Mouse (Mus musculus): ENCODE data around the gene Gon7. TPM values are rescaled to one million over a fixed set of nuclear protein-coding genes. Genes with fewer than 3 reads are reported as not detected.

Gene Gon7
- polyA plus RNA-seq, 1 experiment from 2014 or later, result 47.9 TPM

DNA sequence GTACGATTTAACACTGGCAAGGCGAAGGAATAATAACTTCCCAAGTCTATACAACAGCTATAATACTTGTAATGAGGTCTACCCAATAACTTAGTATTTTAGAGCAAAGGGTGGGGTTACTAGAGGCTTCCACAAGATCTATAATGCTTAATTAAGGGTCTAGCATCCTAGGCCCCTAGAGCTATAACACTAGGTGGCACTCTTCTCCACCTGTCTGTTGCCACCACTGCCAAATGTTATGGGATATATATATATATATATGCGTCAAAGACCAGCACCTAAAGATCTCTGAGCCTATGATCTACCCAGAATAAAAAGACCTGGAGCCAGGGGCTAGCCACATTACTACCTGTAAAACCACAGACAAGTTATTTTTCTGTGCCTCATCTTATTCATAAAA lies 17.3 kb downstream of the Gon7 start:
- Histone ChIP-seq H3K9me3 (replicated peaks) (no peaks in the 10 kb centered on the region), H3K4me3 (replicated peaks) (no peak overlapping the region), H3K36me3 (no peaks in the 10 kb centered on the region), H3K27ac (replicated peaks) (no peak overlapping the region), H3K4me1 (peaks cover 26% of the 10 kb centered on the region), H3K4me2 (no peak overlapping the region), H3K27me3 (replicated peaks) (no peaks in the 10 kb centered on the region), H3K9ac (replicated peaks) (no peak overlapping the region)
- ATAC-seq (ENCODE audit: low FRiP score), result no peak
- WGBS, result 72% methylated on average over 3 of the region's 3 CpGs

GRCm38 (mm10) chr12:102739096-102739495 lies 18.5 kb downstream of the Gon7 start:
- no peak for ATAC-seq (ENCODE audit: low FRiP score)
- Histone ChIP-seq H3K27ac (replicated peaks) (no peak overlapping the region), H3K9ac (replicated peaks) (no peak overlapping the region), H3K36me3 (no peaks in the 10 kb centered on the region), H3K4me2 (no peak overlapping the region), H3K4me1 (peaks cover 17% of the 10 kb centered on the region), H3K4me3 (replicated peaks) (no peak overlapping the region), H3K9me3 (replicated peaks) (no peaks in the 10 kb centered on the region), H3K27me3 (replicated peaks) (no peaks in the 10 kb centered on the region)
- 87% methylated on average over 5 of the region's 5 CpGs for WGBS

- WGBS, result 11% methylated on average over 4 of the region's 5 CpGs
- no peak overlapping the region for H3K4me3 ChIP-seq (replicated peaks)
- no peak for ATAC-seq (ENCODE audit: low FRiP score)
- H3K27ac ChIP-seq (replicated peaks), result no peak overlapping the region
- H3K27me3 ChIP-seq (replicated peaks), result no peaks in the 10 kb centered on the region
- H3K9ac ChIP-seq (replicated peaks), result no peak overlapping the region
- no peaks in the 10 kb centered on the region for H3K9me3 ChIP-seq (replicated peaks)
- no peak overlapping the region for H3K4me2 ChIP-seq
- no peaks in the 10 kb centered on the region for H3K36me3 ChIP-seq
- H3K4me1 ChIP-seq, result peaks cover 24% of the 10 kb centered on the region
Measured at GRCm38 (mm10) chr12:102733381-102733780, 24.2 kb downstream of the Gon7 start.

GRCm38 (mm10) chr12:102730798-102731619 lies 26.6 kb downstream of the Gon7 start:
- Histone ChIP-seq H3K4me2 (peak overlapping the region; percentile 57), H3K4me3 (replicated peaks) (peak overlapping the region; percentile 20), H3K9ac (replicated peaks) (peak overlapping the region; percentile 18; the same call in 1 of the 2 replicates), H3K4me1 (peaks cover 24% of the 10 kb centered on the region), H3K27me3 (replicated peaks) (no peaks in the 10 kb centered on the region), H3K36me3 (no peaks in the 10 kb centered on the region), H3K9me3 (replicated peaks) (no peaks in the 10 kb centered on the region), H3K27ac (replicated peaks) (peak overlapping the region; percentile 90)
- ATAC-seq (ENCODE audit: low FRiP score), result peak; percentile 69
- 7% methylated on average over 16 of the region's 16 CpGs for WGBS

DNA sequence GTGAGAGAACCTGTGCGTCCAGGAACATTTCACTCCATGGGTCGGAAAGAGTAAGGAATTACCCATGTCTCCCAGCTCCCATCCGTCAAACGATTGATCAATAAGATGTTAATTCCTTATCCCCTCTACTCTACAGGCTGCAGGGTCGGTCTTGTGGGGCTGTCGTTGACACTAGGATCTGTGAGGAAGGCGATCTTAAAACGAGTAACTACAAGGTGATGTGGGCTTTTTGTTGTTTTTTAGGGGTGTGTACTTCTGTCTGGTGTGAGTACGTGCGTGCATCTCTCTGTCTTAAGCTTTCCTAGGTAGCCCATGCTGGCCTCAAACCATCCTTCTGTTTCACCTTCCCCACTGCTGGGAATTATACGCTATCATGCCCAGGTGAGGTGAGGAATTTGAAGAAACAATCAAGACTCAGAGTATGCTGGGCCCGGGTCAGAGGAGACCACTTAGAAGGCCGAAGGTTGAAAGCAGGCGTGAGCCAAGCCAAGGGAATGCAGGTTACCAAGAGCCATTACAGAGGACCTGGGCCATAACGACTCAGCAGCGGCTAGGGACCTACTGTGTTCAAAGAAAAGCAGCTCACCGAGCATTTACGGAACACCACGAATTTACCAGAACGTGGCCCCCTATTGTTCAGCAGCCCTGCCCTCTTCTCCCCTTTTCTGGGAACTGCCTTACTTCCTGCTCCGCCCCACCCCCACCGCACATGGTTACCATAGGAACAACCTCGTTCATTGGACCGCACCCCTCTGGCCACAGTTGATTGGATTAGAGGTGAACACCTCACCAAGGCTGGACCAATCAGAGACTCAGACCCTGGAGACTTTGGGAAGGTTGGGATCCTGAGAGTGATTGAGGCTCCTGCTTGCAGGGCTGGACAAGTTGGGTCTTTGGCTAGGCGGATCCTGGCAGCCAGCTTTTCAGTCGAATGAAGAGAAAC lies 27.5 kb downstream of the Gon7 start:
- H3K4me1 ChIP-seq, result peaks cover 24% of the 10 kb centered on the region
- H3K9ac ChIP-seq (replicated peaks), result peak overlapping the region; percentile 18; the same call in 1 of the 2 replicates
- H3K9me3 ChIP-seq (replicated peaks), result no peaks in the 10 kb centered on the region
- H3K36me3 ChIP-seq, result no peaks in the 10 kb centered on the region
- 24% methylated on average over 26 of the region's 26 CpGs for WGBS
- peak overlapping the region; percentile 20 for H3K4me3 ChIP-seq (replicated peaks)
- H3K27me3 ChIP-seq (replicated peaks), result no peaks in the 10 kb centered on the region
- H3K27ac ChIP-seq (replicated peaks), result peak overlapping the region; percentile 90
- H3K4me2 ChIP-seq, result peak overlapping the region; percentile 57
- ATAC-seq (ENCODE audit: low FRiP score), result peak; percentile 98

GRCm38 (mm10) chr12:102725761-102726175 lies 31.8 kb downstream of the Gon7 start:
- Histone ChIP-seq H3K27ac (replicated peaks) (no peak overlapping the region), H3K4me3 (replicated peaks) (no peak overlapping the region), H3K4me2 (no peak overlapping the region), H3K4me1 (peaks cover 12% of the 10 kb centered on the region), H3K36me3 (no peaks in the 10 kb centered on the region), H3K9ac (replicated peaks) (no peak overlapping the region), H3K27me3 (replicated peaks) (no peaks in the 10 kb centered on the region), H3K9me3 (replicated peaks) (no peaks in the 10 kb centered on the region)
- 84% methylated on average over 7 of the region's 7 CpGs for WGBS
- ATAC-seq (ENCODE audit: low FRiP score), result no peak

DNA sequence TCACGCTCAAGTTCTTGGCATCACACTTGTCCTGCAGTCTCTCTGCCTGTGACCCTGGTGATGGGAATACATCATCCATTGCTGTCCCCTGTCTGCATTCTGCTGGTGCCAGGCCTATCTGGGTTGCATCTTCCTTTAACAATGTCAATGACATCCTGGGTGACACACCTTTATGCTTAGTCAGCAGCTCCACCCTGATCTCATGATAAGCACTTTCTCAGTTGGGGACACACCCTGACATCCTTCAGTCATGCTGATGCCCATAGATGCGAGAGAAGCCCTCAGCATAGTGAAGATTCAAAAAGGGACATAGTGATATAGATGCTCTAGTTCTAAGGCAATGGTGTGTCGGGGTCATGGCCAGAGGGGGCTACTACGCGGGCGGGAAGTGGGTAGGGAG lies 32.5 kb downstream of the Gon7 start:
- Histone ChIP-seq H3K27ac (replicated peaks) (no peak overlapping the region), H3K4me3 (replicated peaks) (no peak overlapping the region), H3K9me3 (replicated peaks) (no peaks in the 10 kb centered on the region), H3K36me3 (no peaks in the 10 kb centered on the region), H3K4me1 (peaks cover 6% of the 10 kb centered on the region), H3K9ac (replicated peaks) (no peak overlapping the region), H3K27me3 (replicated peaks) (no peaks in the 10 kb centered on the region), H3K4me2 (no peak overlapping the region)
- 94% methylated on average over 6 of the region's 6 CpGs for WGBS
- no peak for ATAC-seq (ENCODE audit: low FRiP score)

- Histone ChIP-seq H3K9me3 (replicated peaks) (no peaks in the 10 kb centered on the region), H3K9ac (replicated peaks) (no peak overlapping the region), H3K4me2 (no peak overlapping the region), H3K4me3 (replicated peaks) (no peak overlapping the region), H3K36me3 (no peaks in the 10 kb centered on the region), H3K27ac (replicated peaks) (no peak overlapping the region), H3K27me3 (replicated peaks) (no peaks in the 10 kb centered on the region), H3K4me1 (peaks cover 5% of the 10 kb centered on the region; the same call in 1 of the 2 replicates)
- WGBS, result 78% methylated on average over 6 of the region's 6 CpGs
- no peak for ATAC-seq (ENCODE audit: low FRiP score)
Measured at GRCm38 (mm10) chr12:102723861-102724260, 33.7 kb downstream of the Gon7 start.

DNA sequence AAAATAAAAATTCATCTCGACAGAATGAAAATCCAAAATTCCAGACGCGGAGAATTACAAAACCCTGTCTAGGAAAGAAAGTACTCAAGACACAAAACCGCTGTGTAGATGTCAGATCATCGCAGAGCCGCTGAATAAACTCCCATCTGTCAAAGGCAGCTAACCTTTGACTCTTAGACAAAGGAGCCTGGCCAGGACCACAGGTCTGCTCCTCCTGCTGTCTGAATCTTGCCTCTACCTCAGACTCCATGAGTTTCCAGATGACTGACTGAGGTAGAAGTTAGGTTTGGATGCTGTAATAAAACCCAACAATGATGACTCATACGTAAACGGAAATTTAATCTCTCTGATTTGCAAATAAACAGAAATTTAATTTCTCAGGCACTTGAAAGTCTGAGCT lies 34.6 kb downstream of the Gon7 start:
- Histone ChIP-seq H3K9ac (replicated peaks) (no peak overlapping the region), H3K27me3 (replicated peaks) (no peaks in the 10 kb centered on the region), H3K27ac (replicated peaks) (no peak overlapping the region), H3K4me2 (no peak overlapping the region), H3K4me3 (replicated peaks) (no peak overlapping the region), H3K4me1 (peaks cover 5% of the 10 kb centered on the region; the same call in 1 of the 2 replicates), H3K9me3 (replicated peaks) (no peaks in the 10 kb centered on the region), H3K36me3 (no peaks in the 10 kb centered on the region)
- WGBS, result 71% methylated on average over 8 of the region's 8 CpGs
- ATAC-seq (ENCODE audit: low FRiP score), result no peak

DNA sequence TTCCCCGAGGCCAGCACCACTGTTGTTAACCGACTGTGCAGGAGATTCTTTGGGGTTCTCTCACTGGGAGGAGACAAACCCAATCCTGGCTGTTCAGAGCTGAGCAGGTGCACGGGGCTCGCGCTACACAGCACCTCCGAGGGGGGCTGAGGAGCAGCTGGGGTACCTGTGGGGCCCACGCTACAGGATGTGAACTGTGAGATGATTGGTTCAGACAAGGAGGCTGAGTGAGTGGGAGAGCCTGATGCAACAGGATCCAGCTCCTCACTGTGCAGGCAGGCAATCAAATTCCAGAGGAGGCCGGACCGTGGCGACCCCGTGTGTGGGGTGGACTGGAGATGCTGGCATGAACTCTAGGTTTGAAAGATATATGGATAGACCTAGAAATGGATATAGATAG lies 35.2 kb downstream of the Gon7 start:
- 58% methylated on average over 11 of the region's 11 CpGs for WGBS
- Histone ChIP-seq H3K9ac (replicated peaks) (no peak overlapping the region), H3K27ac (replicated peaks) (no peak overlapping the region), H3K9me3 (replicated peaks) (no peaks in the 10 kb centered on the region), H3K4me3 (replicated peaks) (no peak overlapping the region), H3K4me2 (no peak overlapping the region), H3K36me3 (no peaks in the 10 kb centered on the region), H3K27me3 (replicated peaks) (no peaks in the 10 kb centered on the region), H3K4me1 (peaks cover 5% of the 10 kb centered on the region; the same call in 1 of the 2 replicates)
- ATAC-seq (ENCODE audit: low FRiP score), result 0 out of 2 replicates have a peak, but pooled peaks have one; percentile 9

DNA sequence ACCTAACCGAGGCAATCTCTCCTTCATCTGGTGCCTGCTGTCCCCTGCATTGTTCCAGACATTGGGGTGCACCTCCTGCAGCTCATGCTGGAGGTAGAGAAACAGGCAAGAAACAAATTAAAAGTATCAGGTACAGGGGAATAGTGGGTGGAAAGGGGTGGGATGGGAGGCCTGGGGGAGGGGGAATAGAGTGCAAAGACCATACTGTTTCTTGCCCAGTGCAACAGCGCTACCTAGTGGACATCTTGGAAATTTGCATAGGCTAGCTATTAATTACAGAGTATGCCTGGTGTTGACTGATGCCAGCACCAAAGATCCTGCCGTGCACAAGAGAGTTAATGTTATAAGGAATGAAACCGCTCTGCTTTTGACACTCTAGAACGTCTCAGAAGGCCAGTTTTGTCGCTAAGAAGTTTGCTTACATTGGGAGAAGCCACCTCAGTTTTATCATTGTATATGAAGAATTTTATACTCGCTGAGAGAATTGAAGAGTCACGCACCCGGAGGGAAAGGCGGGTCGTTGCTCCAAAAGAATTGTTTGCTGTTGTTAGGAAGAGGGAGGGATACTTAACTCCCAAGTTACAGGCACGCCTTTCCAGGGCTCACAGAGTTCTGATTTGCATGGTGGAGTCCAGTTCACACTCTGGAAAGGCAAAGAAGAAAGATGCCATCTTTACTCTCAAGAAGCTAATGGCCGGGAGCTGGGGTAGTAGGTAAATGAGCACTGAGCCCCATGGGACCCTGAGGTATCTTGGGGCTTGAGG lies 37.9 kb downstream of the Gon7 start:
- Histone ChIP-seq H3K27ac (replicated peaks) (no peak overlapping the region), H3K4me2 (peak overlapping the region; percentile 32), H3K27me3 (replicated peaks) (no peaks in the 10 kb centered on the region), H3K36me3 (no peaks in the 10 kb centered on the region), H3K9me3 (replicated peaks) (no peaks in the 10 kb centered on the region), H3K4me3 (replicated peaks) (no peak overlapping the region), H3K4me1 (peaks cover 5% of the 10 kb centered on the region; the same call in 1 of the 2 replicates), H3K9ac (replicated peaks) (no peak overlapping the region)
- ATAC-seq (ENCODE audit: low FRiP score), result peak; percentile 69
- WGBS, result 28% methylated on average over 13 of the region's 13 CpGs
